Mouse (Mus musculus) c-Kit-positive CD71-positive TER-119-positive erythroid progenitor cells, embryonic 14.5 days (primary cell): ENCODE measurements around the gene Cald1.

Source experiments
- DNase-seq: peaks from one replicate; pipeline ENCODE4 v3.0.0-alpha.2; 2013; ENCODE audit warnings: low spot score

Gene Cald1

GRCm38 (mm10) chr6:34615419-34615818 lies 17.1 kb downstream of the Cald1 start:
- no peak for DNase-seq

- no peak for DNase-seq
Measured at GRCm38 (mm10) chr6:34619494-34619893, 21.2 kb downstream of the Cald1 start.

GRCm38 (mm10) chr6:34620242-34620641 lies 21.9 kb downstream of the Cald1 start:
- DNase-seq: no peak

- DNase-seq: no peak
Measured at GRCm38 (mm10) chr6:34622865-34623264, 24.6 kb downstream of the Cald1 start.

GRCm38 (mm10) chr6:34623290-34623689 lies 25.0 kb downstream of the Cald1 start:
- no peak for DNase-seq

- no peak for DNase-seq
Measured at GRCm38 (mm10) chr6:34624536-34624935, 26.2 kb downstream of the Cald1 start.

- DNase-seq: no peak
Measured at GRCm38 (mm10) chr6:34626586-34627245, 28.4 kb downstream of the Cald1 start.

- DNase-seq: no peak
Measured at GRCm38 (mm10) chr6:34628131-34628530, 29.8 kb downstream of the Cald1 start.

- DNase-seq: no peak
Measured at GRCm38 (mm10) chr6:34633776-34634175, 35.5 kb downstream of the Cald1 start.

- no peak for DNase-seq
Measured at GRCm38 (mm10) chr6:34637588-34638438, 39.5 kb downstream of the Cald1 start.

GRCm38 (mm10) chr6:34638667-34639066 lies 40.4 kb downstream of the Cald1 start:
- DNase-seq: no peak

- no peak for DNase-seq
Measured at GRCm38 (mm10) chr6:34640226-34640625, 41.9 kb downstream of the Cald1 start.

- no peak for DNase-seq
Measured at GRCm38 (mm10) chr6:34641081-34641480, 42.8 kb downstream of the Cald1 start.

- no peak for DNase-seq
Measured at GRCm38 (mm10) chr6:34642075-34642547, 43.8 kb downstream of the Cald1 start.

- no peak for DNase-seq
Measured at GRCm38 (mm10) chr6:34648017-34648787, 49.9 kb downstream of the Cald1 start.

GRCm38 (mm10) chr6:34651298-34651697 lies 53.0 kb downstream of the Cald1 start:
- no peak for DNase-seq

- DNase-seq: no peak
Measured at GRCm38 (mm10) chr6:34655719-34656118, 57.4 kb downstream of the Cald1 start.

- no peak for DNase-seq
Measured at GRCm38 (mm10) chr6:34658791-34659190, 60.5 kb downstream of the Cald1 start.

GRCm38 (mm10) chr6:34660724-34661123 lies 62.4 kb downstream of the Cald1 start:
- DNase-seq: no peak

GRCm38 (mm10) chr6:34662626-34663025 lies 64.3 kb downstream of the Cald1 start:
- DNase-seq: no peak

GRCm38 (mm10) chr6:34664291-34664690 lies 66.0 kb downstream of the Cald1 start:
- no peak for DNase-seq

GRCm38 (mm10) chr6:34664749-34665148 lies 66.4 kb downstream of the Cald1 start:
- DNase-seq: no peak
